Mouse (Mus musculus) liver, embryonic 14.5 days (tissue): ENCODE measurements around the gene Micu1. TPM values are rescaled to one million over a fixed set of nuclear protein-coding genes. Genes with fewer than 3 reads are reported as not detected.

Source experiments
- ATAC-seq: fragments of 200-750 bp; cut with Nextera tagmentation; 2 replicates; pipeline ENCODE4 v1.8.0; 2017; ENCODE audit warnings: moderate number of reproducible peaks, mild to moderate bottlenecking, moderate library complexity; ENCODE audit not compliant: insufficient read depth
- DNase-seq, 3 experiments: peaks; one replicate each; pipeline ENCODE4 v3.0.0-alpha.2; 2012 to 2013; ENCODE audit warnings: low read depth in 3 of 3, low spot score in 3 of 3
- H3K27ac ChIP-seq: fragments of 300-500 bp; sonication (generic); 2 replicates; pipeline ENCODE4 v1.5.1; 2014; ENCODE audit warnings: moderate library complexity, mild to moderate bottlenecking, control low read depth, inconsistent platforms
- H3K27me3 ChIP-seq: fragments of 300-500 bp; sonication (generic); 2 replicates; pipeline ENCODE4 v1.6.1; 2014; ENCODE audit warnings: mild to moderate bottlenecking, low read length, moderate library complexity; ENCODE audit not compliant: control insufficient read depth, insufficient read depth
- H3K36me3 ChIP-seq: fragments of 300-500 bp; sonication (generic); replicated peaks from 2 replicates; pipeline ENCODE4 v1.6.1; 2014; ENCODE audit warnings: low read depth; ENCODE audit not compliant: control insufficient read depth, insufficient read depth
- H3K4me1 ChIP-seq, 2 experiments: fragments of 200-500 bp in 1 of 2; fragments of 300-500 bp in 1 of 2; sonication (generic) in 1 of 2; replicated peaks; 2 replicates each; pipeline ENCODE4 v1.6.1; 2012 to 2014; ENCODE audit warnings: antibody characterized with exemption in 1 of 2, inconsistent platforms in 1 of 2, low read length in 1 of 2; ENCODE audit not compliant: control insufficient read depth in 2 of 2, insufficient read depth in 2 of 2
- H3K4me2 ChIP-seq: fragments of 300-500 bp; sonication (generic); 2 replicates; pipeline ENCODE4 v1.6.1; 2014; ENCODE audit warnings: low read depth, mild to moderate bottlenecking, control low read depth, moderate library complexity
- H3K4me3 ChIP-seq, 2 experiments: fragments of 200-500 bp in 1 of 2; fragments of 300-500 bp in 1 of 2; sonication (generic) in 1 of 2; 2 replicates each; pipeline ENCODE4 v1.5.1; 2012 to 2014; ENCODE audit warnings: low read depth in 2 of 2, low read length in 2 of 2, mild to moderate bottlenecking in 2 of 2, control low read depth in 1 of 2, inconsistent platforms in 1 of 2, moderate library complexity in 1 of 2; ENCODE audit not compliant: insufficient read depth in 1 of 2
- H3K9ac ChIP-seq: fragments of 300-500 bp; sonication (generic); replicated peaks from 2 replicates; pipeline ENCODE4 v1.6.1; 2014; ENCODE audit warnings: mild to moderate bottlenecking, control low read depth, moderate library complexity
- H3K9me3 ChIP-seq: fragments of 300-500 bp; sonication (generic); 2 replicates; pipeline ENCODE4 v1.6.1; 2016; ENCODE audit warnings: low read length, mixed read lengths; ENCODE audit not compliant: control insufficient read depth
- CTCF ChIP-seq: IDR thresholded peaks from 2 replicates; pipeline ENCODE4 v1.5.1; 2016; ENCODE audit warnings: antibody characterized with exemption, low read depth, control low read depth
- EP300 ChIP-seq: IDR thresholded peaks from 2 replicates; pipeline ENCODE4 v1.6.1; 2016; ENCODE audit warnings: antibody characterized with exemption, low read depth
- WGBS: fragments of 180-500 bp; shearing (Covaris S2); extraction: QIAGEN DNeasy Blood & Tissue Kit; methylation state at CpG from one replicate; pipeline ENCODE4 v1.1.7; 2014; ENCODE audit not compliant: insufficient replicate concordance; 5-methylcytosine and 5-hydroxymethylcytosine counted together
- polyA plus RNA-seq, 2 experiments: library from polyadenylated mRNA; depleted of rRNA in 1 of 2; stranded (reverse) in 1 of 2; unstranded in 1 of 2; fragments of >200 nt; fragmentation: Nextera tagmentation in 1 of 2; extraction: Ambion mirVana in 1 of 2; gene quantifications; 2 replicates each; pipeline versions ENCODE4 v1.2.1 to v1.2.3; 2012 to 2014

Gene Micu1
- polyA plus RNA-seq, 2 experiments: 27.1 to 28.2 TPM

DNA sequence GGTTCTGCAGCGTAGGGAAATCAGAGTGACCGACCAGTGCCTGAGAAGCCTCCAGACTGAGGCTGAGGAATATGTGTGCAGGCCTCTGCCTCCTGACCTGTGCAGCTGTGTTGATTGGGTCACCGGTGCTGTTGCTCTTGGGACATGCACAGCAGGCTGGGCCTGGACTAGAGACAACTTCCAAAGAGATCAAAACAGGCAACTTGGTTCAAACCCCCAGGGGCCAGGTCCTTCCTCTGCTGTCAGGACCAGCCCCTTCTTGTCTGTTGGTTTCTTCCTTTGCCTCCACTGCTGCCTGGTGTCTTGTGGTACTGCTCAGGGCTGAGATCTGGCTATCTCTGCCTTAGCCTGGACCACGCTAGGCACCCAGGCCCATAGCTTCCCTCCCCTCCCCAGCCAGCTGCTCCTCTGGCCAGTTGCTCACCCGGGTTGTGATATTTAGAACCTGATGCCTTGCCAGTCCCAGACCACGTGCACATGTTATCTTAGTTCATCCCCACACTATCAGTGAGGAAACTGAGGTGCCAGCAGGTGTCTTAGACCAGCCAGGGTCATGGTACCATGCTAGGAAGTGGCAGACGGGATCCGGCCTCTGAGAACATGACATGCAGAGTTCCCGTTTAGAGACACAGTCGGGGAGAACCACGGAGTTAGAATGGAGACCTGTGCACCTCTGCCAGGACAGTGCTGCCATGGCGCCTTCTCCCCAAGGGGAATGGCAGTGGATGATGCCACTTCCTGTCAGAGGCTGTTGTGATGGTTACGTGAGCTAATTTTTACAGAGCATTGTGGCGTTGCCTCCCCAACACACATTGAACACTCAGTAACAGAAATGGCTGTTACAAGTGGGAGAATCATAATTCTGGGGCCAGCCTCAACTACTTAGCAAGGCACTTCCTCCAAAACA, 183.2 kb downstream of the Micu1 start:
- Histone ChIP-seq H3K27me3 (no peaks in the 10 kb centered on the region), H3K4me2 (no peak overlapping the region; the same call in 1 of the 2 replicates), H3K36me3 (no peaks in the 10 kb centered on the region; the same call in none of the 2 replicates), H3K4me3 (no peak overlapping the region), H3K9me3 (no peaks in the 10 kb centered on the region), H3K9ac (0 out of 2 replicates have a peak overlapping the region, but pooled peaks have one; percentile 7), H3K27ac (peak overlapping the region; percentile 14), H3K4me1 (peaks cover 21 to 35% of the 10 kb centered on the region in 2 experiments)
- TF ChIP-seq CTCF: no peak
- no peak for TF ChIP-seq EP300
- ATAC-seq (peak; percentile 9; the same call in 1 of the 2 replicates), DNase-seq (no peak)
- WGBS: 74% methylated on average over 14 of the region's 14 CpGs

- Histone ChIP-seq H3K9me3 (no peaks in the 10 kb centered on the region), H3K4me1 (peaks cover 14 to 29% of the 10 kb centered on the region in 2 experiments), H3K27ac (peak overlapping the region; percentile 14; the same call in 1 of the 2 replicates), H3K36me3 (peaks cover 3% of the 10 kb centered on the region), H3K4me3 (no peak overlapping the region), H3K27me3 (no peaks in the 10 kb centered on the region), H3K9ac (no peak overlapping the region), H3K4me2 (no peak overlapping the region; the same call in 1 of the 2 replicates)
- no peak for ATAC-seq
- no peak for TF ChIP-seq CTCF
- no peak for TF ChIP-seq EP300
- DNase-seq: no peak
- WGBS: 89% methylated on average over 1 of the region's 1 CpGs
Observed at GRCm38 (mm10) chr10:59886081-59886466, 183.8 kb downstream of the Micu1 start.

DNA sequence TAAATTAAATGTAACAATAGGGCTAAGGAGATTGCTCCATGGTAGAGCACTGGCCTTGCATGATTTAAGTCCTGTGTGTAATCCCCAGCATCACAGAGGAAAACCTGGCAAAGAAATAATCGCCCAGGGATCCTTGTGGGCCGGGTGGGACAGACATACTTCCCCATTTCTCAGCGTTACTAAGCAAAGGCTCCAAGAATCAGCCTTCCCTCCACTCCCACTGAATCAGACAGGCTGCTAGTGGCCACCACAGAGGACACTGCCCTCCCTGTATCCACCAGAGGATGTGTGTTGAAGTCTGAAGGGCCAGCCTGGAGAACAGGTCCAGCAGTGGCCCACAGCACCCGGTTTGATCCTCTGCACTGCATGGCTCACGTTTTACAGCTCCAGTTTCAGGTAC, 185.2 kb downstream of the Micu1 start:
- no peak for DNase-seq
- no peak overlapping the region; the same call in 1 of the 2 replicates for H3K27ac ChIP-seq
- no peak for TF ChIP-seq CTCF
- TF ChIP-seq EP300: no peak

DNA sequence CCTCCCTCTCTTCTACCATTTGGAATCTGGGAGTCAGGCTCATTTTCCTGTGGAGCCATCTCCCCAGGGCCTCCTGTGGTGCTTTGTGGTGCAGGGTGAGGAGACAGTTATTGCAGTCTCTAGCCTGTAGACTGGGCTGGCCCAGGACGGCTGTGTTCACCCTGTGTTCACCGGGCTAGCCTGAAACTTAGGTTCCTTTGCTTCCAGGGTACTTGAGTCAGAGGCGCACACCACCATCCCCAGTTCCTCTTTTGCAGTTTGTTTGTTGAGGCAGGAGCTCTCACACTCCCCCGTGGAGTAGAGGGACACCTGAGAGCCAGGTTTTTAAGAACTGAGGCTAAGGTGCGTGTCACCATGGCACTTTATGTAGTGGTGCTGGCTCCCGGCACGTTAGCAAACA, 187.1 kb downstream of the Micu1 start:
- no peak for ATAC-seq
- TF ChIP-seq EP300 (no peak), CTCF (no peak)
- DNase-seq: no peak
- Histone ChIP-seq H3K9me3 (no peaks in the 10 kb centered on the region), H3K9ac (no peak overlapping the region; the same call in 1 of the 2 replicates), H3K4me3 (no peak overlapping the region), H3K36me3 (peaks cover 34% of the 10 kb centered on the region), H3K27ac (no peak overlapping the region; the same call in 1 of the 2 replicates), H3K27me3 (no peaks in the 10 kb centered on the region), H3K4me2 (no peak overlapping the region), H3K4me1 (peaks cover 13 to 22% of the 10 kb centered on the region in 2 experiments)
- WGBS: 64% methylated on average over 7 of the region's 7 CpGs

More for the DNA sequence above, 185.2 kb downstream of the Micu1 start:
- H3K9ac ChIP-seq: no peak overlapping the region
- H3K27me3 ChIP-seq: no peaks in the 10 kb centered on the region
- H3K36me3 ChIP-seq: peaks cover 16% of the 10 kb centered on the region
- 53% methylated on average over 5 of the region's 5 CpGs for WGBS
- peaks cover 13 to 22% of the 10 kb centered on the region in 2 experiments for H3K4me1 ChIP-seq
- no peak overlapping the region for H3K4me3 ChIP-seq
- ATAC-seq: no peak
- H3K4me2 ChIP-seq: no peak overlapping the region
- H3K9me3 ChIP-seq: no peaks in the 10 kb centered on the region
